8 mouse cellular contexts compared by ENCODE assay signal in the genomic region with DNA sequence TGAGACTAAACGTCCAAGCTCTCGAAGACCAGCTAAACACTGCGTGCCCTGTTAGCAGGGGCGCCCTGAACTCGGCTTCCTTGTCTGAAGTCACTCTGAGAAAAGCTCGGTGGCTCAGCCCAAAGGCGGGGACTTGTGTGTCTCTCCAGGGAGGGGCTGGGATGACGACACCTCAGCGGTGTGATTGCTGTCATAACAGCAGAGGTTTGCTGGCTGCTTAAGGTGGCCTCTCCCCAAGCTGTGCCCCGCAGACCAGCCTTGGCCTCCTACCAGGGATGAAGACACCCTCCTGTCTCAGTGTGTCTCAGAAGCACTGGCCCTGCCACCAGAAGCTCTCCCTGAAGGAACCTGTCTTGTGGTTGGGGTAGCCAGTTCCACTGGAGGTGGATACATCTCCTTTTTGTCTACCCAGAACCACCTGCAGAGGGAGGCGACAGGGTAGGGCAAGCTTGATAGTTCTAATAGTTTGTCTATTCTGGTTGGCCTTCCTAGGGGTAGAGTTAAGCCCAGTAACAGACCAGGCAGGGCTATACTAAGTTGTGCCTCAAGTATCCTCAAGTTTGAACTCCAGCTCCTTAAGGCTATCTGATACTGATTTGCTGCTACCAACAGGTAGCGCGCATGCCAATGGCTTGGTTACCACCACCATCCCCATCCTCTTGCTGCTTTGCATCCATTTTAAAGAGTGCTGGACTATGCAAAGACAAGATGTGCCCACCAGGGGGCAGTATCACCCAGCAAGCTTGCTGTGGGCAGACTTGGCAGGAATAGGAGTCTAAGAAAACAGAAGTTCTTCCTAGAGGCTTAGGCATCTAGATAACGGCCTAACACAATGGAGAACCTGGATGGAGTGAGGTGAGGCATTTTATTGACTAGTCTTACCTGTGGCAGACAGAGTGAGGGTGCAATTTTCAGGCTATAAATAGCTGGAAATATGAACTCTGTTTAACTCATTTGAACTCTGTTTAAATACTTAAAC.
DNase-seq lines count a peak whose midpoint lies in the region; ATAC-seq and TF ChIP-seq lines count a peak whose summit lies in the region.
"Had no signal": no experiment of that assay in that cellular context is flagged by ENCODE, and none has a peak within 500 bp of the region (broad histone marks: within the 10 kb centered on the region; RNA-seq: fewer than 3 reads in every experiment).

No protein-coding gene starts in this region.

- 84% methylated on average over 14 of the region's 14 CpGs for WGBS in embryonic facial prominence, embryonic 10.5 days
- WGBS in heart, postnatal 0 days = 80% methylated on average over 14 of the region's 14 CpGs
- WGBS in lung, postnatal 0 days = 67% methylated on average over 14 of the region's 14 CpGs

- peak; percentile 93 for TF ChIP-seq CTCF in G1E (IDR thresholded peaks at IDR 0.05; ENCODE audit: low read depth, low read length)
- peak; percentile 99 for TF ChIP-seq CTCF in heart, postnatal 0 days (IDR thresholded peaks at IDR 0.05; ENCODE audit: low read depth)
- TF ChIP-seq CTCF in layer of hippocampus, adult 2 months (conservative IDR thresholded peaks at IDR 0.05) = peak; percentile 93
- TF ChIP-seq CTCF in lung, postnatal 0 days (IDR thresholded peaks at IDR 0.05) = peak; percentile 97

- no peaks in the 10 kb centered on the region for H3K36me3 ChIP-seq in G1E (replicated peaks)
- peaks cover 69% of the 10 kb centered on the region for H3K36me3 ChIP-seq in embryonic facial prominence, embryonic 10.5 days (replicated peaks)
- peaks cover 13% of the 10 kb centered on the region for H3K36me3 ChIP-seq in heart, postnatal 0 days (replicated peaks; ENCODE audit: control insufficient read depth, insufficient read depth, low read length)
- peaks cover 6% of the 10 kb centered on the region for H3K36me3 ChIP-seq in lung, postnatal 0 days (ENCODE audit: insufficient read depth, low read length)

- no peak overlapping the region for H3K9ac ChIP-seq in heart, postnatal 0 days (replicated peaks; ENCODE audit: low read depth, low read length)
- no peak overlapping the region for H3K9ac ChIP-seq in lung, postnatal 0 days (replicated peaks; ENCODE audit: low read depth)
- H3K9ac ChIP-seq: neural tube, embryonic 12.5 days had no signal

- peaks cover 29% of the 10 kb centered on the region for H3K27me3 ChIP-seq in G1E (ENCODE audit: insufficient read depth, low read length)
- no peaks in the 10 kb centered on the region for H3K27me3 ChIP-seq in embryonic facial prominence, embryonic 10.5 days (replicated peaks; ENCODE audit: low read depth, poor library complexity, severe bottlenecking)
- H3K27me3 ChIP-seq in heart, postnatal 0 days (ENCODE audit: control insufficient read depth, insufficient read depth, low read length) = no peaks in the 10 kb centered on the region
- H3K27me3 ChIP-seq in lung, postnatal 0 days (replicated peaks; ENCODE audit: insufficient read depth, low read length) = no peaks in the 10 kb centered on the region
- H3K27me3 ChIP-seq: neural tube, embryonic 12.5 days had no signal

- ATAC-seq in G1E (ENCODE audit: extremely low read depth, insufficient number of reproducible peaks, low FRiP score, poor library complexity, severe bottlenecking) = peak; percentile 56
- ATAC-seq in heart, postnatal 0 days (ENCODE audit: insufficient read depth, low read depth) = peak; percentile 49; the same call in 1 of the 2 replicates
- ATAC-seq in lung, postnatal 0 days = peak; percentile 37

- TF ChIP-seq EP300 in heart, postnatal 0 days (IDR thresholded peaks at IDR 0.05; ENCODE audit: low read depth) = no peak
- TF ChIP-seq EP300 in lung, postnatal 0 days (IDR thresholded peaks at IDR 0.05) = no peak

- H3K27ac ChIP-seq in embryonic facial prominence, embryonic 10.5 days (replicated peaks) = no peak overlapping the region
- H3K27ac ChIP-seq in heart, postnatal 0 days (ENCODE audit: low read depth) = no peak overlapping the region
- no peak overlapping the region for H3K27ac ChIP-seq in layer of hippocampus, adult 2 months
- H3K27ac ChIP-seq in lung, postnatal 0 days (ENCODE audit: low read length) = peak overlapping the region; percentile 32; the same call in 1 of the 2 replicates
- H3K27ac ChIP-seq: neural tube, embryonic 12.5 days had no signal

- H3K9me3 ChIP-seq in G1E (replicated peaks) = no peaks in the 10 kb centered on the region
- H3K9me3 ChIP-seq in embryonic facial prominence, embryonic 10.5 days = no peaks in the 10 kb centered on the region
- no peaks in the 10 kb centered on the region for H3K9me3 ChIP-seq in heart, postnatal 0 days (replicated peaks; ENCODE audit: control insufficient read depth, low read length)
- no peaks in the 10 kb centered on the region for H3K9me3 ChIP-seq in lung, postnatal 0 days (ENCODE audit: low read length)
- H3K9me3 ChIP-seq: neural tube, embryonic 12.5 days had no signal

- peaks cover 10% of the 10 kb centered on the region for H3K4me1 ChIP-seq in G1E (ENCODE audit: insufficient read depth, low read depth, low read length)
- no peaks in the 10 kb centered on the region for H3K4me1 ChIP-seq in embryonic facial prominence, embryonic 10.5 days
- H3K4me1 ChIP-seq in heart, postnatal 0 days (ENCODE audit: control insufficient read depth, insufficient read depth) = no peaks in the 10 kb centered on the region
- H3K4me1 ChIP-seq in lung, postnatal 0 days (ENCODE audit: insufficient read depth, low read depth, low read length) = no peaks in the 10 kb centered on the region
- H3K4me1 ChIP-seq: neural tube, embryonic 12.5 days had no signal

- no peak overlapping the region for H3K4me2 ChIP-seq in heart, postnatal 0 days (ENCODE audit: low read depth, low read length)
- H3K4me2 ChIP-seq in lung, postnatal 0 days (replicated peaks; ENCODE audit: low read depth, low read length) = no peak overlapping the region
- H3K4me2 ChIP-seq: neural tube, embryonic 12.5 days had no signal

- peak; percentile 54 for DNase-seq in G1E (ENCODE audit: low spot score)
- DNase-seq in adrenal gland, postnatal 14 days = peak; percentile 87
- peak; percentile 86 for DNase-seq in embryonic facial prominence, embryonic 10.5 days (ENCODE audit: low spot score)
- peak; percentile 84 for DNase-seq in heart, postnatal 0 days (ENCODE audit: low spot score)
- peak; percentile 59 to 81 for DNase-seq in layer of hippocampus, adult 2 months (ENCODE audit: low spot score in 2 of 2)
- peak; percentile 87 for DNase-seq in lung, postnatal 0 days (ENCODE audit: low spot score)
- peak; percentile 46 to 83 for DNase-seq in spleen, adult 18-20 months

- H3K4me3 ChIP-seq in G1E (ENCODE audit: low read depth, low read length) = no peak overlapping the region
- no peak overlapping the region for H3K4me3 ChIP-seq in embryonic facial prominence, embryonic 10.5 days
- no peak overlapping the region for H3K4me3 ChIP-seq in heart, postnatal 0 days (ENCODE audit: low read depth, low read length)
- H3K4me3 ChIP-seq in layer of hippocampus, adult 2 months = no peak overlapping the region
- H3K4me3 ChIP-seq in lung, postnatal 0 days (ENCODE audit: low read depth, low read length) = no peak overlapping the region
- H3K4me3 ChIP-seq: neural tube, embryonic 12.5 days had no signal
